Mouse (Mus musculus): ENCODE results near the gene Mcam. TPM values are rescaled to one million over a fixed set of nuclear protein-coding genes. Genes with fewer than 3 reads are reported as not detected.

Gene Mcam
- polyA plus RNA-seq, 1 experiment, result 12.7 TPM

- peaks cover 1% of the 10 kb centered on the region; the same call in 1 of the 2 replicates for H3K36me3 ChIP-seq (ENCODE audit: control insufficient read depth, insufficient read depth, low read length)
- no peaks in the 10 kb centered on the region for H3K27me3 ChIP-seq (ENCODE audit: control insufficient read depth, insufficient read depth, low read length)
- no peak overlapping the region for H3K27ac ChIP-seq (ENCODE audit: insufficient read depth, low read length)
- DNase-seq (ENCODE audit: low read depth in 1 of 2, low spot score in 2 of 2), result no peak
- TF ChIP-seq POLR2A (IDR thresholded peaks at IDR 0.05; ENCODE audit: low read depth, low read length), result no peak
- TF ChIP-seq CTCF (IDR thresholded peaks at IDR 0.05; ENCODE audit: extremely low read depth, insufficient read depth, insufficient read length, insufficient replicate concordance), result no peak
- WGBS, result 90% methylated on average over 3 of the region's 3 CpGs
- no peak overlapping the region for H3K4me3 ChIP-seq (ENCODE audit: extremely low read depth, insufficient read depth, insufficient read length)
- H3K4me1 ChIP-seq (ENCODE audit: control insufficient read depth, insufficient read depth, insufficient read length), result peaks cover 14% of the 10 kb centered on the region
These were observed 56.9 kb downstream of the Mcam start for GRCm38 (mm10) chr9:44191166-44191565.

- no peak overlapping the region for H3K27ac ChIP-seq (ENCODE audit: insufficient read depth, low read length)
- H3K4me3 ChIP-seq (ENCODE audit: extremely low read depth, insufficient read depth, insufficient read length), result no peak overlapping the region
- WGBS, result 84% methylated on average over 3 of the region's 3 CpGs
- TF ChIP-seq CTCF (IDR thresholded peaks at IDR 0.05; ENCODE audit: extremely low read depth, insufficient read depth, insufficient read length, insufficient replicate concordance), result no peak
- H3K4me1 ChIP-seq (ENCODE audit: control insufficient read depth, insufficient read depth, insufficient read length), result peaks cover 18% of the 10 kb centered on the region
- DNase-seq (ENCODE audit: low read depth in 1 of 2, low spot score in 2 of 2), result no peak
- H3K27me3 ChIP-seq (ENCODE audit: control insufficient read depth, insufficient read depth, low read length), result no peaks in the 10 kb centered on the region
- no peaks in the 10 kb centered on the region; the same call in 1 of the 2 replicates for H3K36me3 ChIP-seq (ENCODE audit: control insufficient read depth, insufficient read depth, low read length)
These were observed 58.0 kb downstream of the Mcam start for GRCm38 (mm10) chr9:44192312-44192711.

Other genes starting within 250 kb of the Mcam start
- gene Thy1, start 91.1 kb upstream of the Mcam start, polyA plus RNA-seq (2012; rRNA removed), result 197 and 206 TPM in 2 replicates
- 0.65 and 0.69 TPM in 2 replicates for gene Usp2, start 67.4 kb upstream of the Mcam start, polyA plus RNA-seq (2012; rRNA removed)
- gene Mfrp, start 32.7 kb upstream of the Mcam start, polyA plus RNA-seq (2012; rRNA removed), result 0.02 and 0.06 TPM in 2 replicates
- gene C1qtnf5, start 27.2 kb upstream of the Mcam start, polyA plus RNA-seq (2012; rRNA removed), result 6.7 and 8.2 TPM in 2 replicates
- gene Gm49380, start 21.0 kb upstream of the Mcam start, polyA plus RNA-seq (2012; rRNA removed), result 0.05 TPM in 1 of 2 replicates, not detected in the other
- 21.3 and 27.1 TPM in 2 replicates for gene Rnf26, start 21.0 kb upstream of the Mcam start, polyA plus RNA-seq (2012; rRNA removed)
- 16.1 and 20.3 TPM in 2 replicates for gene Cbl, start 99.6 kb downstream of the Mcam start, polyA plus RNA-seq (2012; rRNA removed)
- gene Ccdc153, start 106.2 kb downstream of the Mcam start, polyA plus RNA-seq (2012; rRNA removed), result not detected in 2 replicates
- gene Pdzd3, start 117.0 kb downstream of the Mcam start, polyA plus RNA-seq (2012; rRNA removed), result 0.07 and 0.08 TPM in 2 replicates
- 8.4 and 10.7 TPM in 2 replicates for gene Nlrx1, start 134.1 kb downstream of the Mcam start, polyA plus RNA-seq (2012; rRNA removed)
- 12.3 and 22.3 TPM in 2 replicates for gene Abcg4, start 154.1 kb downstream of the Mcam start, polyA plus RNA-seq (2012; rRNA removed)
- gene Hinfp, start 171.2 kb downstream of the Mcam start, polyA plus RNA-seq (2012; rRNA removed), result 24.7 and 25.2 TPM in 2 replicates
- 28.0 and 38.5 TPM in 2 replicates for gene C2cd2l, start 185.8 kb downstream of the Mcam start, polyA plus RNA-seq (2012; rRNA removed)
- 24.0 and 25.2 TPM in 2 replicates for gene Dpagt1, start 191.6 kb downstream of the Mcam start, polyA plus RNA-seq (2012; rRNA removed)
- 117 and 258 TPM in 2 replicates for gene H2afx, start 200.2 kb downstream of the Mcam start, polyA plus RNA-seq (2012; rRNA removed)
- gene Hmbs, start 209.8 kb downstream of the Mcam start, polyA plus RNA-seq (2012; rRNA removed), result 121 and 147 TPM in 2 replicates
- 23.7 and 25.6 TPM in 2 replicates for gene Vps11, start 227.2 kb downstream of the Mcam start, polyA plus RNA-seq (2012; rRNA removed)
- gene Hyou1, start 245.0 kb downstream of the Mcam start, polyA plus RNA-seq (2012; rRNA removed), result 39.8 and 44.3 TPM in 2 replicates

Measured in spleen, adult 2 months (tissue).